Mouse (Mus musculus) intestine, embryonic 15.5 days (tissue): Measurements from ENCODE around the gene Taf8. TPM values are rescaled to one million over a fixed set of nuclear protein-coding genes. Genes with fewer than 3 reads are reported as not detected.
A peak's percentile ranks its signal among the peaks of the same experiment; 100 is the strongest.

Experiments
- ATAC-seq: fragments of 200-750 bp; cut with Nextera tagmentation; 2 replicates; pipeline ENCODE4 v1.8.0; 2017; ENCODE audit warnings: moderate TSS enrichment, moderate library complexity
- H3K27ac ChIP-seq: fragments of 300-500 bp; sonication (generic); 2 replicates; pipeline ENCODE4 v1.5.1; 2015; ENCODE audit warnings: mild to moderate bottlenecking, inconsistent platforms
- H3K27me3 ChIP-seq: fragments of 300-500 bp; sonication (generic); replicated peaks from 2 replicates; pipeline ENCODE4 v1.6.1; 2015; ENCODE audit warnings: inconsistent platforms
- H3K36me3 ChIP-seq: fragments of 300-500 bp; sonication (generic); 2 replicates; pipeline ENCODE4 v1.6.1; 2015; ENCODE audit warnings: inconsistent platforms
- H3K4me1 ChIP-seq: fragments of 300-500 bp; sonication (generic); replicated peaks from 2 replicates; pipeline ENCODE4 v1.6.1; 2015; ENCODE audit warnings: inconsistent platforms
- H3K4me2 ChIP-seq: fragments of 300-500 bp; sonication (generic); replicated peaks from 2 replicates; pipeline ENCODE4 v1.6.1; 2015; ENCODE audit warnings: mild to moderate bottlenecking, inconsistent platforms
- H3K4me3 ChIP-seq: fragments of 300-500 bp; sonication (generic); replicated peaks from 2 replicates; pipeline ENCODE4 v1.5.1; 2015; ENCODE audit warnings: inconsistent platforms
- H3K9ac ChIP-seq: fragments of 300-500 bp; sonication (generic); 2 replicates; pipeline ENCODE4 v1.6.1; 2015; ENCODE audit warnings: inconsistent platforms
- H3K9me3 ChIP-seq: fragments of 300-500 bp; sonication (generic); 2 replicates; pipeline ENCODE4 v1.6.1; 2016; ENCODE audit warnings: inconsistent platforms
- whole genome bisulfite sequencing: fragments of 180-500 bp; shearing (Covaris S2); methylation state at CpG from one replicate; pipeline ENCODE4 v1.1.7; 2015; 5-methylcytosine and 5-hydroxymethylcytosine counted together
- polyA plus RNA-seq: library from polyadenylated mRNA; unstranded; fragments of >200 nt; fragmentation: Nextera tagmentation; extraction: Ambion mirVana; gene quantifications from 2 replicates; pipeline ENCODE4 v1.2.1, GENCODE M21; 2015

Taf8 gene
- polyA plus RNA-seq, 1 experiment from 2014 or later, result 20.4 TPM

GRCm38 (mm10) chr17:47529595-47529994, 27.5 kb upstream of the Taf8 start:
- Histone ChIP-seq H3K9me3 (no peaks in the 10 kb centered on the region), H3K9ac (no peak overlapping the region), H3K36me3 (no peaks in the 10 kb centered on the region), H3K4me1 (peaks cover 22% of the 10 kb centered on the region), H3K27ac (no peak overlapping the region), H3K27me3 (no peaks in the 10 kb centered on the region), H3K4me3 (no peak overlapping the region), H3K4me2 (no peak overlapping the region)
- WGBS, result 88% methylated on average over 11 of the region's 11 CpGs
- ATAC-seq, result no peak

GRCm38 (mm10) chr17:47528919-47529318, 26.8 kb upstream of the Taf8 start:
- no peaks in the 10 kb centered on the region for H3K36me3 ChIP-seq
- no peak overlapping the region for H3K4me3 ChIP-seq
- no peak overlapping the region for H3K4me2 ChIP-seq
- no peak overlapping the region for H3K9ac ChIP-seq
- 74% methylated on average over 8 of the region's 8 CpGs for WGBS
- no peak for ATAC-seq
- H3K4me1 ChIP-seq, result peaks cover 24% of the 10 kb centered on the region
- no peaks in the 10 kb centered on the region for H3K9me3 ChIP-seq
- no peak overlapping the region for H3K27ac ChIP-seq
- H3K27me3 ChIP-seq, result no peaks in the 10 kb centered on the region

GRCm38 (mm10) chr17:47527581-47528300, 25.6 kb upstream of the Taf8 start:
- Histone ChIP-seq H3K4me1 (peaks cover 36% of the 10 kb centered on the region), H3K36me3 (no peaks in the 10 kb centered on the region), H3K27me3 (no peaks in the 10 kb centered on the region), H3K4me2 (peak overlapping the region; percentile 41), H3K9me3 (no peaks in the 10 kb centered on the region), H3K4me3 (no peak overlapping the region), H3K9ac (peak overlapping the region; percentile 15; the same call in 1 of the 2 replicates), H3K27ac (peak overlapping the region; percentile 89)
- ATAC-seq, result peak; percentile 83
- WGBS, result 27% methylated on average over 10 of the region's 10 CpGs

- no peaks in the 10 kb centered on the region for H3K9me3 ChIP-seq
- H3K9ac ChIP-seq, result 0 out of 2 replicates have a peak overlapping the region, but pooled peaks have one; percentile 15
- ATAC-seq, result peak; percentile 46
- H3K36me3 ChIP-seq, result no peaks in the 10 kb centered on the region
- H3K27me3 ChIP-seq, result no peaks in the 10 kb centered on the region
- no peak overlapping the region for H3K4me3 ChIP-seq
- 58% methylated on average over 17 of the region's 17 CpGs for WGBS
- H3K27ac ChIP-seq, result peak overlapping the region; percentile 89
- H3K4me1 ChIP-seq, result peaks cover 43% of the 10 kb centered on the region
- peak overlapping the region; percentile 41 for H3K4me2 ChIP-seq
Measured at GRCm38 (mm10) chr17:47526856-47527520, 24.9 kb upstream of the Taf8 start.

- no peak for ATAC-seq
- Histone ChIP-seq H3K27ac (no peak overlapping the region), H3K4me3 (no peak overlapping the region), H3K4me2 (no peak overlapping the region), H3K9me3 (no peaks in the 10 kb centered on the region), H3K27me3 (no peaks in the 10 kb centered on the region), H3K4me1 (peaks cover 47% of the 10 kb centered on the region), H3K9ac (no peak overlapping the region), H3K36me3 (no peaks in the 10 kb centered on the region)
- WGBS, result 84% methylated on average over 6 of the region's 6 CpGs
Measured at GRCm38 (mm10) chr17:47524991-47525390, 22.9 kb upstream of the Taf8 start.

- Histone ChIP-seq H3K4me1 (peaks cover 47% of the 10 kb centered on the region), H3K9ac (no peak overlapping the region), H3K9me3 (no peaks in the 10 kb centered on the region), H3K4me2 (no peak overlapping the region), H3K27ac (peak overlapping the region; percentile 97; the same call in 1 of the 2 replicates), H3K36me3 (no peaks in the 10 kb centered on the region), H3K27me3 (no peaks in the 10 kb centered on the region), H3K4me3 (no peak overlapping the region)
- 59% methylated on average over 7 of the region's 8 CpGs for WGBS
- no peak for ATAC-seq
Measured at GRCm38 (mm10) chr17:47524055-47524454, 22.0 kb upstream of the Taf8 start.

GRCm38 (mm10) chr17:47523211-47523682, 21.2 kb upstream of the Taf8 start:
- H3K4me2 ChIP-seq, result peak overlapping the region; percentile 24; the same call in 1 of the 2 replicates
- WGBS, result 35% methylated on average over 18 of the region's 18 CpGs
- no peaks in the 10 kb centered on the region for H3K27me3 ChIP-seq
- H3K9me3 ChIP-seq, result no peaks in the 10 kb centered on the region
- ATAC-seq, result no peak
- peaks cover 48% of the 10 kb centered on the region for H3K4me1 ChIP-seq
- H3K27ac ChIP-seq, result peak overlapping the region; percentile 97
- peak overlapping the region; percentile 12; the same call in 1 of the 2 replicates for H3K9ac ChIP-seq
- H3K4me3 ChIP-seq, result no peak overlapping the region
- no peaks in the 10 kb centered on the region for H3K36me3 ChIP-seq

GRCm38 (mm10) chr17:47522536-47522935, 20.4 kb upstream of the Taf8 start:
- ATAC-seq, result no peak
- H3K4me3 ChIP-seq, result no peak overlapping the region
- peaks cover 48% of the 10 kb centered on the region for H3K4me1 ChIP-seq
- 46% methylated on average over 4 of the region's 4 CpGs for WGBS
- peak overlapping the region; percentile 36 for H3K4me2 ChIP-seq
- H3K9ac ChIP-seq, result no peak overlapping the region
- H3K36me3 ChIP-seq, result no peaks in the 10 kb centered on the region
- peak overlapping the region; percentile 97 for H3K27ac ChIP-seq
- H3K27me3 ChIP-seq, result no peaks in the 10 kb centered on the region
- H3K9me3 ChIP-seq, result no peaks in the 10 kb centered on the region

- Histone ChIP-seq H3K4me2 (peak overlapping the region; percentile 36), H3K4me3 (0 out of 2 replicates have a peak overlapping the region, but pooled peaks have one; percentile 2), H3K4me1 (peaks cover 40% of the 10 kb centered on the region), H3K27ac (peak overlapping the region; percentile 97), H3K9ac (no peak overlapping the region), H3K36me3 (no peaks in the 10 kb centered on the region), H3K9me3 (no peaks in the 10 kb centered on the region), H3K27me3 (no peaks in the 10 kb centered on the region)
- peak; percentile 90 for ATAC-seq
- WGBS, result 2% methylated on average over 17 of the region's 17 CpGs
Measured at GRCm38 (mm10) chr17:47521551-47522258, 19.6 kb upstream of the Taf8 start.

DNA sequence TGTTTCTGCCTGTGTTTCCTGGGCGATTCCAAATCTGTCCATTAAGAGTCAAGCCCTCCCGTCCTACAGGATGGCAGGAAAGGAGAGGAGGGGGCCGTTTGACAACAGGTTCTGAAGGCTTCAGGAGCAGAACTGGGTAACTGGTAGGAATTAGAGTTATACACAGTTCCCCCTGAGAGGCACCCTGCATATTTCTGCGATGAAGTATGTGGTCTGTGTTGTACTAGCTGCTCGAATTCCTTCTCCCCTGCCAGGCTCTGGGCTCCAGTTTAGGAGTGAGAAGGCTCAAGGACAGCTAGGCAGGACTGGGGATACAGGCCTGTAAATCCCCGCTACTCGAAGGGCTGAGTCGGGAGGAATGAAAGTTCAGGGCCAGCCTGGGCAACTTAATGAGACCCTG, 16.1 kb upstream of the Taf8 start:
- WGBS, result 14% methylated on average over 8 of the region's 8 CpGs
- peak overlapping the region; percentile 20; the same call in 1 of the 2 replicates for H3K4me2 ChIP-seq

GRCm38 (mm10) chr17:47516232-47516631, 14.1 kb upstream of the Taf8 start:
- no peaks in the 10 kb centered on the region for H3K27me3 ChIP-seq
- 92% methylated on average over 3 of the region's 3 CpGs for WGBS
- H3K9ac ChIP-seq, result no peak overlapping the region
- H3K4me2 ChIP-seq, result no peak overlapping the region
- ATAC-seq, result no peak
- no peak overlapping the region for H3K4me3 ChIP-seq
- peaks cover 38% of the 10 kb centered on the region for H3K4me1 ChIP-seq
- no peaks in the 10 kb centered on the region for H3K9me3 ChIP-seq
- H3K27ac ChIP-seq, result no peak overlapping the region
- no peaks in the 10 kb centered on the region for H3K36me3 ChIP-seq

More for the DNA sequence above, 16.1 kb upstream of the Taf8 start:
- Histone ChIP-seq H3K4me1 (peaks cover 44% of the 10 kb centered on the region), H3K27ac (peak overlapping the region; percentile 88), H3K9me3 (no peaks in the 10 kb centered on the region), H3K36me3 (no peaks in the 10 kb centered on the region), H3K27me3 (no peaks in the 10 kb centered on the region), H3K9ac (peak overlapping the region; percentile 9), H3K4me3 (no peak overlapping the region)
- ATAC-seq, result peak; percentile 52
